Mouse (Mus musculus) ES-E14 (cell line): ENCODE results near the gene Tm9sf3. TPM values are rescaled to one million over a fixed set of nuclear protein-coding genes. Genes with fewer than 3 reads are reported as not detected.

Experiments used
- DNase-seq: peaks from one replicate; pipeline ENCODE4 v3.0.0-alpha.2; 2013; ENCODE audit warnings: low read depth, low spot score
- H3K27ac ChIP-seq: 2 replicates; pipeline ENCODE4 v1.5.1; 2012; ENCODE audit warnings: low read depth, mild to moderate bottlenecking, low read length, moderate library complexity, mixed read lengths; ENCODE audit not compliant: poor library complexity, insufficient read depth, severe bottlenecking
- H3K36me3 ChIP-seq: 2 replicates; pipeline ENCODE4 v1.6.1; 2012; ENCODE audit warnings: mild to moderate bottlenecking, low read length, moderate library complexity, mixed read lengths; ENCODE audit not compliant: control insufficient read depth, poor library complexity, insufficient read depth, severe bottlenecking
- H3K4me1 ChIP-seq, 2 experiments: fragments of 150-350 bp in 1 of 2; sonication (generic) in 1 of 2; 2 replicates each; pipeline ENCODE4 v1.6.1; 2012; ENCODE audit warnings: low read length in 2 of 2, mild to moderate bottlenecking in 1 of 2, mixed read lengths in 1 of 2; ENCODE audit not compliant: control insufficient read depth in 2 of 2, insufficient read depth in 2 of 2, poor library complexity in 1 of 2
- H3K4me3 ChIP-seq, 2 experiments: fragments of 150-350 bp in 1 of 2; sonication (generic) in 1 of 2; 2 replicates each; pipeline ENCODE4 v1.5.1; 2012; ENCODE audit warnings: low read length in 2 of 2, low read depth in 1 of 2, mild to moderate bottlenecking in 1 of 2, mixed read lengths in 1 of 2; ENCODE audit not compliant: insufficient read depth in 1 of 2, poor library complexity in 1 of 2, severe bottlenecking in 1 of 2
- H3K9ac ChIP-seq: 2 replicates; pipeline ENCODE4 v1.6.1; 2012; ENCODE audit warnings: low read depth, mild to moderate bottlenecking, low read length, mixed read lengths; ENCODE audit not compliant: poor library complexity, insufficient read depth, severe bottlenecking
- H3K9me3 ChIP-seq: fragments of 150-350 bp; sonication (generic); 2 replicates; pipeline ENCODE4 v1.6.1; 2012; ENCODE audit warnings: low read depth, mild to moderate bottlenecking, low read length; ENCODE audit not compliant: control insufficient read depth, insufficient read depth
- CHD2 ChIP-seq: IDR thresholded peaks from 2 replicates; pipeline ENCODE4 v1.6.1; 2014; ENCODE audit warnings: mild to moderate bottlenecking, low read depth, low read length, inconsistent platforms
- HCFC1 ChIP-seq: IDR thresholded peaks from 2 replicates; pipeline ENCODE4 v1.6.1; 2012; ENCODE audit warnings: low read length, inconsistent platforms, borderline replicate concordance; ENCODE audit not compliant: insufficient read depth
- MAFK ChIP-seq: IDR thresholded peaks from 2 replicates; pipeline ENCODE4 v1.6.1; 2014; ENCODE audit warnings: mild to moderate bottlenecking, low read depth, low read length, inconsistent platforms; ENCODE audit not compliant: insufficient read depth
- ZC3H11A ChIP-seq: IDR thresholded peaks from 2 replicates; pipeline ENCODE4 v1.6.1; 2012; ENCODE audit warnings: low read depth, mild to moderate bottlenecking, inconsistent platforms, low read length, borderline replicate concordance
- ZNF384 ChIP-seq: IDR thresholded peaks from 2 replicates; pipeline ENCODE4 v1.6.1; 2012; ENCODE audit warnings: low read depth, low read length, inconsistent platforms
- in situ Hi-C, 2 experiments: fragments of 600-800 bp; cut with MboI; formaldehyde crosslinking; loops; one replicate each; pipeline ENCODE4 v1.15.1; 2025; ENCODE audit warnings: low sequenced_read_pairs in 2 of 2, inconsistent platforms in 1 of 2; ENCODE audit not compliant: unreplicated experiment in 2 of 2
- total RNA-seq: library from RNA; depleted of rRNA; stranded (reverse); fragments of 300-350 nt; gene quantifications from 2 replicates; pipeline ENCODE4 v1.2.3, GENCODE M21; 2012

Gene Tm9sf3
- total RNA-seq, 1 experiment: 117 TPM

DNA sequence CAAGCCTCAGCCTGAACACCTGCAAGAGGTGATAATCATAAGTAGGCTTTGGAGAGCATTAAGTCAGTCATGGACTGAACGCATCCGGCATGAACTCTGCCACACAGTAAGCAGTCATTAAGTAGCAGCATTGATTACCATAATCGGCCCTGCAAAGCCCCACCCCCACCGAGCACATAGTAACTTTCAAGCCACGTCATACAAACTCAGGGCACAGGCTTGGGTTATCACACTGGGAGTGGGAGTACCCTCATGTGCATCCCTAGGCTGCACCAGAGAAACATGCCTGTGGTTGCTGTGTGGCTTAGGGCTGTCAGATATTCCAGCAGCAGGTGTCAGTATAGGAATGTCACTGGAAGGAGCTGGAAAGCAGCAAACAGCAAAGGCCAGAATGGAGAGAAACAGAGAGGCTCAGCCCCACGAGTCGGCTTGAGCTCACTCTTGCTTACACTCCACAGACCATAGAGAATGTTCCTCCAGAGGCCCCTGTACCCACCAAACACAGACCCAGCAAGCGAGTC is 16.0 kb upstream of the Tm9sf3 start:
- no peak overlapping the region for H3K27ac ChIP-seq
- TF ChIP-seq MAFK (no peak), ZNF384 (no peak), CHD2 (no peak), ZC3H11A (no peak), HCFC1 (no peak)
- DNase-seq: no peak
- H3K9ac ChIP-seq: no peak overlapping the region
- H3K36me3 ChIP-seq: no peaks in the 10 kb centered on the region; the same call in 1 of the 2 replicates
- H3K9me3 ChIP-seq: no peaks in the 10 kb centered on the region
- no peak overlapping the region for H3K4me3 ChIP-seq
- in situ Hi-C loops: no loop called here
- H3K4me1 ChIP-seq: no peaks in the 10 kb centered on the region

DNA sequence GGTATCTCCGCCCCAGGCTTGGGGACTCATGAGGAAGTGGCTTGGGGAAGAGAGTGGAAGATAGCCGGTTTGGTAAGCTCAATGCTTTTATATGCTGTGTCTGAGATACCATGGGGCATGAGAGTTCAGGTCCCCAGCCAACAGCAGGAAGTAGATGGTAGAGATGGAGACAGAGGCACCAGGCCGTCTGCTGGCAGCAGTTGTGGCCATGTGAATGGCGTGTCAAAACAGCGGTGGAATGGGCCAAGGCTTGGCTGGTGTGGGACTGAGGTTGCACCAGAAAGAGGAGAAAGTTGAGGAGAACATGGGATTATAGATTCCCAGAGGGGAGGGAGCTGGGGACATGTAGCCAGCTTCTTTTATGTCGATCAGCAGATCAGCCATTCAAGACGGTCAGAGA is 14.8 kb upstream of the Tm9sf3 start:
- H3K4me3 ChIP-seq: no peak overlapping the region
- H3K9ac ChIP-seq: no peak overlapping the region
- no peaks in the 10 kb centered on the region for H3K4me1 ChIP-seq
- TF ChIP-seq HCFC1: no peak
- TF ChIP-seq MAFK: no peak
- TF ChIP-seq ZC3H11A: no peak
- TF ChIP-seq CHD2: no peak
- no peak for TF ChIP-seq ZNF384
- DNase-seq: no peak
- H3K27ac ChIP-seq: no peak overlapping the region
- no peaks in the 10 kb centered on the region; the same call in 1 of the 2 replicates for H3K36me3 ChIP-seq
- in situ Hi-C loops: no loop called here
- no peaks in the 10 kb centered on the region for H3K9me3 ChIP-seq

DNA sequence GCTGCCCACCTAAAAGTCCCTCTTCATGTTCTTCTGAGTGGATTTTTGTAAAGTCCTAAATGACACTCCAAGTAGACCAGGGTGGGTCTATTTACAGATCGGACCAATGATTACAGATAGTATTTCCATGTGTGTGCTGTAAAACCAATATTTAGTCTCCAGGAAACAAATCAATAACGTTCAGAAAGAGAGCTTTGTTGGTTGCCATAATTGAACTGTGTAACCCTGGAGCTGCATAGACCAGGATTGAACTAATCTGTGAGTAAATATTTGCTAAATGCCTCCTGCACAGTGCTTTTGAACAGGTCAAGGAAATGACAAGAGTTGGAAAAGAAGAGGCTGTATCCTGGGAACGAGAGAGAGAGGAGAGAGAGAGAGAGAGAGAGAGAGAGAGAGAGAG is 11.8 kb upstream of the Tm9sf3 start:
- no peaks in the 10 kb centered on the region for H3K9me3 ChIP-seq
- H3K27ac ChIP-seq: no peak overlapping the region
- no peak overlapping the region for H3K9ac ChIP-seq
- no peaks in the 10 kb centered on the region for H3K36me3 ChIP-seq
- in situ Hi-C loops: no loop called here
- no peak for DNase-seq
- TF ChIP-seq ZNF384: no peak
- no peak for TF ChIP-seq HCFC1
- H3K4me3 ChIP-seq: no peak overlapping the region
- no peaks in the 10 kb centered on the region for H3K4me1 ChIP-seq

DNA sequence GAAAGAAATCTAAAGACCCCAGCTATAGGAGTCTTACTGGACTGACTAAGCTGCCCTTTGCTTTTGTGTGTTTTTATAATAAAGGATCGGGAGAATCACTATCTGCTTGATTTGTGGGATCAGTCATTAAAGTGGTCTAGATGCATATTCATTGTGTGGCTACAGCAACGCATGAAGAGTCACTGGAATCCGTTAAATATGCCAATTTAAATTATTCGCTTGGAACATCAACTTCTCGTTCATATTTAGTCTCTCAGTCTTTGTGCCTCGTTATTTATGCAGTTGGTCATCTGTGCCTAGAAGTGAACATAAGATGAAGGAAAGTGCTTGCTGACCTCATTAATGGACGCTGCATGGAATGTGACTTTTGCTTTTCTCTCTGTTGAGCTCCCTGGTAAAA is 7.1 kb upstream of the Tm9sf3 start:
- Histone ChIP-seq H3K4me3 (no peak overlapping the region), H3K4me1 (peaks cover 5 to 6% of the 10 kb centered on the region in 2 experiments), H3K9ac (no peak overlapping the region), H3K9me3 (no peaks in the 10 kb centered on the region), H3K36me3 (no peaks in the 10 kb centered on the region), H3K27ac (no peak overlapping the region)
- in situ Hi-C loops: no loop called here
- no peak for TF ChIP-seq ZNF384
- no peak for TF ChIP-seq MAFK
- no peak for TF ChIP-seq HCFC1
- TF ChIP-seq ZC3H11A: no peak
- TF ChIP-seq CHD2: no peak
- no peak for DNase-seq

DNA sequence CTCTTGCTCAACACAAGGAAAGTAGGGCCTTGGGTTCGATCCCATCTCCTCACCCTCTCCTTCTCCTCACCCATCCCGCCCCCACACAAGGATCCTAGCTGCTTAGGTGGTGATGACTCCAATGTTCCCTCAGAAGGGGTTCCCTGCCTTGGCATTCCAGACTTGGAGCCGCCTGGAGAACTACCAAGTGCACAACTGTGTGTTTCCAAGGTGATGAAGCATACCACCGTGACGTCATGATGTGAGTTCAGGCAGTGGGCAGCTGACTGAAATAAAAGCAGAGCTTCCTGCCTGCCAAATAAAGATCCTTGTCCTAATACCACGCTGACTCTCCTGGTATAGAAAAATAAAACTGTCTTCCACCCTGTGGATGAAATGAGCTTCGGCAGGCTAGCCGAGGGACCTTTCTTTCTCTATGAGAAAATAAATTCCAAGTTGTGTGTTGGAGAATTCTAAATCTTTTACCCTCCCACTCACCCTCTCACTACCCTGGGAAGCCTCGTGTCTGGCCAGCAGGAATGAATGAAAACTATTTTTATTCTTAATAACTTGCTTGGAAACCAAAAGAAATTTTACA is 6.4 kb upstream of the Tm9sf3 start:
- no peak overlapping the region for H3K9ac ChIP-seq
- H3K4me1 ChIP-seq: peaks cover 5 to 11% of the 10 kb centered on the region in 2 experiments
- no peaks in the 10 kb centered on the region for H3K36me3 ChIP-seq
- no peak overlapping the region for H3K4me3 ChIP-seq
- no peak for TF ChIP-seq MAFK
- TF ChIP-seq ZC3H11A: no peak
- no peak for TF ChIP-seq HCFC1
- no peak for TF ChIP-seq CHD2
- no peak for TF ChIP-seq ZNF384
- in situ Hi-C loops: no loop called here
- no peak for DNase-seq
- H3K27ac ChIP-seq: no peak overlapping the region
- H3K9me3 ChIP-seq: no peaks in the 10 kb centered on the region
